Mouse (Mus musculus) MEL (cell line): ENCODE measurements around the gene Pigyl. TPM values are rescaled to one million over a fixed set of nuclear protein-coding genes. Genes with fewer than 3 reads are reported as not detected.
A peak's percentile ranks its signal among the peaks of the same experiment; 100 is the strongest.

Source experiments
- DNase-seq: peaks from one replicate; pipeline ENCODE4 v3.0.0; 2011; ENCODE audit warnings: low read depth, low spot score
- H3K27ac ChIP-seq: 2 replicates; pipeline ENCODE4 v1.5.1; 2012; ENCODE audit warnings: low read depth, mild to moderate bottlenecking, control low read depth, low read length, moderate library complexity; ENCODE audit not compliant: control insufficient read depth
- H3K27me3 ChIP-seq, 2 experiments: fragments of 150-350 bp in 1 of 2; sonication (generic) in 1 of 2; 2 replicates each; pipeline ENCODE4 v1.6.1; 2012; ENCODE audit warnings: low read length in 2 of 2, mild to moderate bottlenecking in 2 of 2, improper control_type of control experiment in 1 of 2, moderate library complexity in 1 of 2; ENCODE audit not compliant: insufficient read depth in 2 of 2, control insufficient read depth in 1 of 2
- H3K36me3 ChIP-seq, 2 experiments: 2 replicates each; pipeline ENCODE4 v1.6.1; 2012 to 2014; ENCODE audit warnings: low read length in 2 of 2, improper control_type of control experiment in 1 of 2, inconsistent platforms in 1 of 2, mild to moderate bottlenecking in 1 of 2; ENCODE audit not compliant: insufficient read depth in 2 of 2, control insufficient read depth in 1 of 2
- H3K4me1 ChIP-seq, 2 experiments: fragments of 150-350 bp in 1 of 2; sonication (generic) in 1 of 2; 2 replicates each; pipeline ENCODE4 v1.6.1; 2012; ENCODE audit warnings: low read length in 2 of 2, improper control_type of control experiment in 1 of 2, mild to moderate bottlenecking in 1 of 2; ENCODE audit not compliant: insufficient read depth in 2 of 2, control insufficient read depth in 1 of 2
- H3K4me3 ChIP-seq, 2 experiments: fragments of 150-350 bp in 1 of 2; sonication (generic) in 1 of 2; 2 replicates each; pipeline ENCODE4 v1.5.1; 2012; ENCODE audit warnings: low read depth in 2 of 2, low read length in 2 of 2, mild to moderate bottlenecking in 2 of 2, moderate library complexity in 2 of 2, control low read depth in 1 of 2, improper control_type of control experiment in 1 of 2; ENCODE audit not compliant: control insufficient read depth in 1 of 2, insufficient read depth in 1 of 2
- H3K79me2 ChIP-seq: 2 replicates; pipeline ENCODE4 v1.6.1; 2012; ENCODE audit warnings: mild to moderate bottlenecking, low read length, moderate library complexity; ENCODE audit not compliant: control insufficient read depth, poor library complexity, insufficient read depth
- H3K9ac ChIP-seq: 2 replicates; pipeline ENCODE4 v1.6.1; 2012; ENCODE audit warnings: low read depth, mild to moderate bottlenecking, control low read depth, low read length, moderate library complexity; ENCODE audit not compliant: control insufficient read depth, poor library complexity, severe bottlenecking
- H3K9me3 ChIP-seq: fragments of 150-350 bp; sonication (generic); replicated peaks from 2 replicates; pipeline ENCODE4 v1.6.1; 2012; ENCODE audit warnings: mild to moderate bottlenecking, low read length, improper control_type of control experiment, moderate library complexity; ENCODE audit not compliant: insufficient read depth
- BHLHE40 ChIP-seq: IDR thresholded peaks from 2 replicates; pipeline ENCODE4 v1.6.1; 2012; ENCODE audit warnings: low read depth, mild to moderate bottlenecking, inconsistent platforms, low read length, improper control_type of control experiment, borderline replicate concordance
- CHD1 ChIP-seq: IDR thresholded peaks from 2 replicates; pipeline ENCODE4 v1.6.1; 2012; ENCODE audit warnings: low read depth, mild to moderate bottlenecking, inconsistent platforms, low read length, improper control_type of control experiment
- CHD2 ChIP-seq: IDR thresholded peaks from 2 replicates; pipeline ENCODE4 v1.6.1; 2011; ENCODE audit warnings: low read length, improper control_type of control experiment
- CTCF ChIP-seq, 3 experiments: IDR thresholded peaks in 2 of 3; conservative IDR thresholded peaks in 1 of 3; 2 replicates each; pipeline ENCODE4 v1.5.1; 2011 to 2012; ENCODE audit warnings: low read length in 3 of 3, low read depth in 2 of 3, mild to moderate bottlenecking in 2 of 3, improper control_type of control experiment in 1 of 3, inconsistent platforms in 1 of 3, mixed read lengths in 1 of 3, moderate library complexity in 1 of 3; ENCODE audit not compliant: control insufficient read depth in 1 of 3, insufficient read depth in 1 of 3, poor library complexity in 1 of 3, severe bottlenecking in 1 of 3
- E2F4 ChIP-seq: IDR thresholded peaks from 2 replicates; pipeline ENCODE4 v1.6.1; 2011; ENCODE audit warnings: low read depth, low read length, improper control_type of control experiment, borderline replicate concordance
- ELF1 ChIP-seq: IDR thresholded peaks from 2 replicates; pipeline ENCODE4 v1.6.1; 2014; ENCODE audit warnings: low read depth, mild to moderate bottlenecking, inconsistent platforms, low read length, improper control_type of control experiment, moderate library complexity
- EP300 ChIP-seq, 2 experiments: IDR thresholded peaks; 2 replicates each; pipeline ENCODE4 v1.6.1; 2011; ENCODE audit warnings: improper control_type of control experiment in 2 of 2, low read length in 2 of 2, low read depth in 1 of 2, mild to moderate bottlenecking in 1 of 2
- ETS1 ChIP-seq: IDR thresholded peaks from 2 replicates; pipeline ENCODE4 v1.6.1; 2012; ENCODE audit warnings: low read depth, mild to moderate bottlenecking, inconsistent platforms, low read length, improper control_type of control experiment, moderate library complexity
- GABPA ChIP-seq: IDR thresholded peaks from 2 replicates; pipeline ENCODE4 v1.6.1; 2012; ENCODE audit warnings: low read depth, mild to moderate bottlenecking, inconsistent platforms, low read length, improper control_type of control experiment, moderate library complexity
- GATA1 ChIP-seq: IDR thresholded peaks from 2 replicates; pipeline ENCODE4 v1.6.1; 2011; ENCODE audit warnings: low read depth, low read length, improper control_type of control experiment
- HCFC1 ChIP-seq: IDR thresholded peaks from 2 replicates; pipeline ENCODE4 v1.6.1; 2012; ENCODE audit warnings: low read depth, mild to moderate bottlenecking, inconsistent platforms, low read length, improper control_type of control experiment, moderate library complexity
- JUND ChIP-seq: IDR thresholded peaks from 2 replicates; pipeline ENCODE4 v1.6.1; 2011; ENCODE audit warnings: low read depth, mild to moderate bottlenecking, improper control_type of control experiment, low read length
- KAT2A ChIP-seq: conservative IDR thresholded peaks from 2 replicates; pipeline ENCODE4 v1.6.1; 2012; ENCODE audit warnings: low read depth, low read length, improper control_type of control experiment, inconsistent platforms
- MAFK ChIP-seq: IDR thresholded peaks from 2 replicates; pipeline ENCODE4 v1.6.1; 2011; ENCODE audit warnings: low read depth, mild to moderate bottlenecking, low read length, improper control_type of control experiment, borderline replicate concordance
- MAX ChIP-seq: IDR thresholded peaks from 2 replicates; pipeline ENCODE4 v1.6.1; 2011; ENCODE audit warnings: low read length, improper control_type of control experiment
- MAZ ChIP-seq: IDR thresholded peaks from 2 replicates; pipeline ENCODE4 v1.6.1; 2012; ENCODE audit warnings: low read depth, mild to moderate bottlenecking, inconsistent platforms, low read length, improper control_type of control experiment
- MEF2A ChIP-seq: IDR thresholded peaks from 2 replicates; pipeline ENCODE4 v1.6.1; 2014; ENCODE audit warnings: low read depth, mild to moderate bottlenecking, inconsistent platforms, low read length, improper control_type of control experiment; ENCODE audit not compliant: poor library complexity, insufficient replicate concordance, severe bottlenecking; ENCODE audit errors: extremely low read depth
- MXI1 ChIP-seq: IDR thresholded peaks from 2 replicates; pipeline ENCODE4 v1.6.1; 2011; ENCODE audit warnings: mild to moderate bottlenecking, low read depth, low read length, improper control_type of control experiment
- MYB ChIP-seq: IDR thresholded peaks from 2 replicates; pipeline ENCODE4 v1.6.1; 2011; ENCODE audit warnings: mild to moderate bottlenecking, low read depth, low read length, improper control_type of control experiment
- MYC ChIP-seq: IDR thresholded peaks from 2 replicates; pipeline ENCODE4 v1.6.1; 2011; ENCODE audit warnings: low read depth, mild to moderate bottlenecking, low read length, improper control_type of control experiment, moderate library complexity
- NELFE ChIP-seq: IDR thresholded peaks from 2 replicates; pipeline ENCODE4 v1.6.1; 2011; ENCODE audit warnings: low read depth, low read length, improper control_type of control experiment
- NRF1 ChIP-seq: IDR thresholded peaks from 2 replicates; pipeline ENCODE4 v1.6.1; 2014; ENCODE audit warnings: low read depth, mild to moderate bottlenecking, inconsistent platforms, low read length, improper control_type of control experiment, moderate library complexity; ENCODE audit not compliant: poor library complexity, insufficient read depth, severe bottlenecking
- POLR2A ChIP-seq, 2 experiments: IDR thresholded peaks; 2 replicates each; pipeline ENCODE4 v1.6.1; 2011 to 2012; ENCODE audit warnings: low read length in 2 of 2, mild to moderate bottlenecking in 2 of 2, control low read depth in 1 of 2, improper control_type of control experiment in 1 of 2, low read depth in 1 of 2, moderate library complexity in 1 of 2; ENCODE audit not compliant: control insufficient read depth in 1 of 2, insufficient read depth in 1 of 2, poor library complexity in 1 of 2
- POLR2AphosphoS2 ChIP-seq: IDR thresholded peaks from 2 replicates; pipeline ENCODE4 v1.6.1; 2011; ENCODE audit warnings: low read length, improper control_type of control experiment
- POLR2AphosphoS5 ChIP-seq: IDR thresholded peaks from 2 replicates; pipeline ENCODE4 v1.6.1; 2012; ENCODE audit warnings: low read depth, borderline replicate concordance, mild to moderate bottlenecking, inconsistent platforms, low read length, moderate library complexity, mixed read lengths
- RAD21 ChIP-seq: IDR thresholded peaks from 2 replicates; pipeline ENCODE4 v1.6.1; 2011; ENCODE audit warnings: mild to moderate bottlenecking, low read depth, low read length, improper control_type of control experiment
- RCOR1 ChIP-seq: IDR thresholded peaks from 2 replicates; pipeline ENCODE4 v1.6.1; 2012; ENCODE audit warnings: low read depth, mild to moderate bottlenecking, inconsistent platforms, low read length, improper control_type of control experiment
- SIN3A ChIP-seq: IDR thresholded peaks from 2 replicates; pipeline ENCODE4 v1.6.1; 2012; ENCODE audit warnings: low read length, improper control_type of control experiment, inconsistent platforms
- SMC3 ChIP-seq: IDR thresholded peaks from 2 replicates; pipeline ENCODE4 v1.6.1; 2011; ENCODE audit warnings: low read depth, low read length, improper control_type of control experiment
- TAL1 ChIP-seq: IDR thresholded peaks from 2 replicates; pipeline ENCODE4 v1.6.1; 2012; ENCODE audit warnings: mild to moderate bottlenecking, inconsistent platforms, low read length, moderate library complexity, mixed read lengths
- TBP ChIP-seq: IDR thresholded peaks from 2 replicates; pipeline ENCODE4 v1.8.0; 2011; ENCODE audit warnings: low read depth, low read length, improper control_type of control experiment
- TCF12 ChIP-seq: IDR thresholded peaks from 2 replicates; pipeline ENCODE4 v1.6.1; 2014; ENCODE audit warnings: low read depth, mild to moderate bottlenecking, inconsistent platforms, low read length, improper control_type of control experiment, moderate library complexity
- UBTF ChIP-seq: IDR thresholded peaks from 2 replicates; pipeline ENCODE4 v1.6.1; 2012; ENCODE audit warnings: low read depth, mild to moderate bottlenecking, inconsistent platforms, low read length, improper control_type of control experiment, moderate library complexity, borderline replicate concordance; ENCODE audit not compliant: insufficient read depth
- USF1 ChIP-seq: IDR thresholded peaks from 2 replicates; pipeline ENCODE4 v1.6.1; 2014; ENCODE audit warnings: low read depth, mild to moderate bottlenecking, inconsistent platforms, low read length, improper control_type of control experiment, moderate library complexity
- ZC3H11A ChIP-seq: IDR thresholded peaks from 2 replicates; pipeline ENCODE4 v1.6.1; 2012; ENCODE audit warnings: low read depth, mild to moderate bottlenecking, inconsistent platforms, low read length, improper control_type of control experiment
- ZKSCAN1 ChIP-seq: IDR thresholded peaks from 2 replicates; pipeline ENCODE4 v1.6.1; 2012; ENCODE audit warnings: low read depth, mild to moderate bottlenecking, inconsistent platforms, low read length, improper control_type of control experiment, moderate library complexity
- ZMIZ1 ChIP-seq: IDR thresholded peaks from 2 replicates; pipeline ENCODE4 v1.6.1; 2012; ENCODE audit warnings: low read depth, mild to moderate bottlenecking, inconsistent platforms, low read length, improper control_type of control experiment, moderate library complexity
- ZNF384 ChIP-seq: IDR thresholded peaks from 2 replicates; pipeline ENCODE4 v1.6.1; 2012; ENCODE audit warnings: low read depth, mild to moderate bottlenecking, inconsistent platforms, low read length, improper control_type of control experiment
- polyA plus RNA-seq, 2 experiments: library from polyadenylated mRNA; stranded (reverse) in 1 of 2; unstranded in 1 of 2; fragments of >175 nt in 1 of 2; fragments of >200 nt in 1 of 2; gene quantifications; 2 replicates each; pipeline versions ENCODE4 v1.2.1 to v1.2.4; 2012; ENCODE audit warnings: low replicate concordance in 2 of 2, low read depth in 1 of 2; ENCODE audit not compliant: insufficient read length in 2 of 2, insufficient read depth in 1 of 2, missing spikeins in 1 of 2
- total RNA-seq: library from RNA; depleted of rRNA; stranded (reverse); fragments of 300-350 nt; gene quantifications from 2 replicates; pipeline ENCODE4 v1.2.3, GENCODE M21; 2012

Pigyl gene
- total and polyA plus RNA-seq, 3 experiments: 103 to 146 TPM; not detected in 1

DNA sequence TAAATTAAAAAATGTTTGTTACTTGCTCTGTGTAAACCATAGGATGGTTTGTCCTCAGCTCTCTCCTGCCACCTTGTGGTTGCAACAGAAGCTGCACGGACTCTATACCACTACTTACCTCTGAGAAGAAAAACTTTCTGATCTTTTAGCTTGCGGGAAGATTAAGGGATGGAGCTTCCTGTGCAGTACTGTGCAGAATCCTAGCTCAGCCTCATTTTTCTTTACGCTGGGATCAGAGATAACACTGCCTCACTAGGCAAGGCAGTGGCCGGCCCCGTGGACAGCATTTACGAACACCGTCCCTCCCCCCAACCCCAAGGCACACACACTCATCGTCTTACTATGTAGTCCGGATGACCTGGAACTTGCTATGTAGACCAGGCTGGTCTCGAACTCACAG is 1.0 kb upstream of the Pigyl start:
- DNase-seq: peak; percentile 100
- TF ChIP-seq EP300 (IDR thresholded peaks at IDR 0.05; ENCODE audit: low read depth in 1 of 2, low read length in 2 of 2) (no peak; a peak in 1 of 4 replicates), GATA1 (peak; percentile 62), ZMIZ1 (no peak), E2F4 (no peak), POLR2A (IDR thresholded peaks at IDR 0.05; ENCODE audit: control insufficient read depth in 1 of 2, insufficient read depth in 1 of 2, low read depth in 1 of 2, low read length in 2 of 2, poor library complexity in 1 of 2) (0 out of 4 replicates have a peak, but pooled peaks have one; percentile 21 to 31), MYB (no peak), MAFK (no peak), MYC (peak; percentile 14; the same call in 1 of the 2 replicates), TCF12 (peak; percentile 50), CHD2 (no peak; the same call in 1 of the 2 replicates), HCFC1 (peak; percentile 71), CTCF (IDR thresholded peaks at IDR 0.05 in 2 of 3, conservative IDR thresholded peaks at IDR 0.05 in 1 of 3; ENCODE audit: control insufficient read depth in 1 of 3, insufficient read depth in 1 of 3, low read depth in 2 of 3, low read length in 3 of 3, poor library complexity in 1 of 3, severe bottlenecking in 1 of 3) (peak; percentile 94 to 100 (median 100)), ELF1 (no peak), JUND (peak; percentile 62; the same call in 1 of the 2 replicates), MXI1 (peak; percentile 85), NRF1 (no peak), GABPA (no peak), MAX (no peak), NELFE (no peak), MEF2A (no peak), RAD21 (no peak; the same call in none of the 2 replicates), ETS1 (no peak), SMC3 (peak; percentile 98), ZNF384 (peak; percentile 71), MAZ (peak; percentile 23), ZKSCAN1 (no peak), TAL1 (no peak), KAT2A (no peak), POLR2AphosphoS2 (no peak), CHD1 (no peak), TBP (peak; percentile 90), ZC3H11A (peak; percentile 96), USF1 (no peak), SIN3A (peak; percentile 94), POLR2AphosphoS5 (no peak), UBTF (no peak), RCOR1 (0 out of 2 replicates have a peak, but pooled peaks have one; percentile 8), BHLHE40 (no peak; the same call in 1 of the 2 replicates)

More for the DNA sequence above, 1.0 kb upstream of the Pigyl start:
- Histone ChIP-seq H3K79me2 (peaks cover 8% of the 10 kb centered on the region), H3K9ac (peak overlapping the region; percentile 53), H3K27me3 (no peaks in the 10 kb centered on the region), H3K27ac (peak overlapping the region; percentile 22), H3K4me1 (peaks cover 3 to 11% of the 10 kb centered on the region in 2 experiments; a peak in 2 of 4 replicates), H3K36me3 (peaks cover 0 to 2% of the 10 kb centered on the region in 2 experiments; a peak in 1 of 4 replicates), H3K9me3 (no peaks in the 10 kb centered on the region), H3K4me3 (peak overlapping the region; percentile 48 to 56)
